Mouse (Mus musculus) forebrain, embryonic 16.5 days (tissue): ENCODE data around the gene Nnmt. TPM values are rescaled to one million over a fixed set of nuclear protein-coding genes. Genes with fewer than 3 reads are reported as not detected.
A peak's percentile ranks its signal among the peaks of the same experiment; 100 is the strongest.

ENCODE experiments used
- ATAC-seq: fragments of 200-750 bp; cut with Nextera tagmentation; 2 replicates; pipeline ENCODE4 v1.8.0; 2017; ENCODE audit warnings: mild to moderate bottlenecking, moderate library complexity
- H3K27ac ChIP-seq: fragments of 300-500 bp; sonication (generic); 2 replicates; pipeline ENCODE4 v1.5.1; 2014; ENCODE audit warnings: low read length, control low read depth
- H3K27me3 ChIP-seq: fragments of 300-500 bp; sonication (generic); replicated peaks from 2 replicates; pipeline ENCODE4 v1.6.1; 2014; ENCODE audit warnings: low read length; ENCODE audit not compliant: control insufficient read depth, insufficient read depth
- H3K36me3 ChIP-seq: fragments of 300-500 bp; sonication (generic); 2 replicates; pipeline ENCODE4 v1.6.1; 2014; ENCODE audit not compliant: control insufficient read depth, insufficient read depth
- H3K4me1 ChIP-seq: fragments of 300-500 bp; sonication (generic); replicated peaks from 2 replicates; pipeline ENCODE4 v1.6.1; 2014; ENCODE audit warnings: low read length; ENCODE audit not compliant: control insufficient read depth, insufficient read depth
- H3K4me2 ChIP-seq: fragments of 300-500 bp; sonication (generic); 2 replicates; pipeline ENCODE4 v1.6.1; 2014; ENCODE audit warnings: mild to moderate bottlenecking, low read length, control low read depth
- H3K4me3 ChIP-seq: fragments of 300-500 bp; sonication (generic); replicated peaks from 2 replicates; pipeline ENCODE4 v1.5.1; 2014; ENCODE audit warnings: mild to moderate bottlenecking, low read length, control low read depth
- H3K9ac ChIP-seq: fragments of 300-500 bp; sonication (generic); replicated peaks from 2 replicates; pipeline ENCODE4 v1.6.1; 2014; ENCODE audit warnings: low read depth, low read length, control low read depth
- H3K9me3 ChIP-seq: fragments of 300-500 bp; sonication (generic); 2 replicates; pipeline ENCODE4 v1.6.1; 2016; ENCODE audit warnings: low read length; ENCODE audit not compliant: control insufficient read depth
- WGBS: fragments of 180-500 bp; shearing (Covaris S2); extraction: QIAGEN DNeasy Blood & Tissue Kit; methylation state at CpG from one replicate; pipeline ENCODE4 v1.1.7; 2014; 5-methylcytosine and 5-hydroxymethylcytosine counted together
- polyA plus RNA-seq: library from polyadenylated mRNA; unstranded; fragments of >200 nt; fragmentation: Nextera tagmentation; extraction: Ambion mirVana; gene quantifications from 2 replicates; pipeline ENCODE4 v1.2.1, GENCODE M21; 2015

Nnmt gene
- polyA plus RNA-seq, 1 experiment from 2014 or later: 1.4 TPM

DNA sequence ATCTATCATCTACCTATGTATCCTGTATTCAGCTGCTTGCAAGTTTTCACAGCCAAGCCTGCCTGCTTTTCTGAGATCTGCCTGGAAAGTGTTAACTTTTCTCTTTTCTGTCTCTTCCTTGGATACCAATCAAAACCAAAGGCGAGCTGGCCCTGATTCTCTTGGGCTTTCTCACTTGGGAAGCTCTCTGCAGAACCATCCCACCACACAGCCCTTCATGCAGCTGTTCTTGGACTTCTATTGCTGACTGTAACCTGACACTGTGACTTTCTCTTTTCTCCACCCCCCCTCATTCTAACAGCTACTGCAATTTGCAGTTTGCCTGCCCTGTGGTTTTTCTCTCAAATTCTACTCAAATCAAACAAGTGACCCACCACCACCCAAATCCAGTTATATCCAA lies 6.1 kb upstream of the Nnmt start:
- H3K36me3 ChIP-seq: no peaks in the 10 kb centered on the region
- H3K4me1 ChIP-seq: no peaks in the 10 kb centered on the region
- H3K27me3 ChIP-seq: no peaks in the 10 kb centered on the region
- H3K4me2 ChIP-seq: no peak overlapping the region
- no peak overlapping the region for H3K27ac ChIP-seq
- no peak overlapping the region for H3K4me3 ChIP-seq
- ATAC-seq: no peak
- H3K9ac ChIP-seq: no peak overlapping the region
- 50% methylated on average over 1 of the region's 1 CpGs for WGBS
- no peaks in the 10 kb centered on the region for H3K9me3 ChIP-seq

DNA sequence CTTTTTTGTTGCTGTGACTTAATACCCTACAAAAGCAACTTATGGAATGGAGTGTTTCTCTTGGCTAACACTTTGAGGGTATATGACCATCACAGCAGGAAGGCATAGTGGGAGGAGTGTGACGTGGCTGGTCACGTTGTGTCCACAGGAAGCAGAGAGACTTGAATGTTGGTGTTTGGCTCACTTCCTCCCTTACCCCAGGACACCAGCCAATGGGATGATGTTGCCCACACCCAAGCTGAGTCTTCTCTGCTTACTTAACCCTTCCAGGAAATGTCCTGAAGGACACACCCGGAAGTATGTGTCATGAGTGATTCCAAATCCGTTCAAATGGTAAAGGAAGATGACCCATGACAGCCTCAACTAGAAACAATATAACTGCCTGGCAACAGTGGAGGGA lies 4.8 kb upstream of the Nnmt start:
- H3K9ac ChIP-seq: no peak overlapping the region
- 86% methylated on average over 4 of the region's 4 CpGs for WGBS
- H3K4me3 ChIP-seq: no peak overlapping the region
- H3K4me1 ChIP-seq: no peaks in the 10 kb centered on the region
- ATAC-seq: no peak
- no peaks in the 10 kb centered on the region for H3K9me3 ChIP-seq
- H3K4me2 ChIP-seq: no peak overlapping the region
- H3K36me3 ChIP-seq: no peaks in the 10 kb centered on the region
- H3K27ac ChIP-seq: no peak overlapping the region
- no peaks in the 10 kb centered on the region for H3K27me3 ChIP-seq

DNA sequence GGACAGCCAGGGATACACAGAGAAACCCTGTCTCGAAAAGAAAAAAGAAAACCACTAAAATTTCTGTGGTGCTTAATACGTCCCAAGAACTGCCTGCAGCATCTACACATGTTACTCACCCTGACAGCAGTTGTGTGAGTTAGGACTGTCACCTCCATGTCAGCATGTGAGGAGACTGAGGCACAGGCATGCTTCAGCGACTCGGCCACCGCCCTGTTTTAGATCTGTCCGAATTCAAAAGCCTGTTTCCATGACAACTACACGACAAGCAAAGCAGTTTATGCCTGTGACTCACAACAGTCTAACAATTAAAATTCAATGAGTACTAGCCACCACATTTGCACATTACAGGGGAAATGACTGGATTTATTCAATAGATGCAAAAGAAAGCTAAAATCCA lies 2.5 kb upstream of the Nnmt start:
- 21% methylated on average over 7 of the region's 7 CpGs for WGBS
- Histone ChIP-seq H3K36me3 (no peaks in the 10 kb centered on the region), H3K4me2 (no peak overlapping the region), H3K9me3 (no peaks in the 10 kb centered on the region), H3K9ac (no peak overlapping the region), H3K27me3 (no peaks in the 10 kb centered on the region), H3K4me3 (no peak overlapping the region), H3K4me1 (no peaks in the 10 kb centered on the region), H3K27ac (no peak overlapping the region)
- ATAC-seq: no peak

DNA sequence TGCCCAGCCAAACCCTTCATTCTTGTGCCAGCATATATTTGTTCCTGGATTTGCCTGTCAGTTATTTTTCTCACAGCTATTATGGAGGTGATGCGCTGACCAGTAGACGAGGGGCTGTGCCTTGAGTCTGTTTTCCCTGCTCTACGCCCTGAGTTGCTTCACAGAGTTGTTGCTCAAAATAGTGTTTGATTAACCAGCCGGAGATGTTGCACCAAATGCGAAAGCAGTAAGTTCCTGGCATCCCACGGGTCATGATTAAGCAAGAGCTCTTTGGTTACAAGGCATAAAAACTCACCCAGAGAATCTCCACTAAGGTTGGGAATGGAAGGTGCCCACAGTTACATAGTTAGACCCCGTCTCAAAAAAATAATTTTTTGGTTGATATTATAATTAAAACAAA lies 1.2 kb upstream of the Nnmt start:
- H3K27ac ChIP-seq: no peak overlapping the region
- no peak overlapping the region for H3K9ac ChIP-seq
- H3K4me3 ChIP-seq: no peak overlapping the region
- H3K36me3 ChIP-seq: no peaks in the 10 kb centered on the region
- WGBS: 73% methylated on average over 7 of the region's 7 CpGs
- no peaks in the 10 kb centered on the region for H3K27me3 ChIP-seq
- no peaks in the 10 kb centered on the region for H3K4me1 ChIP-seq
- H3K9me3 ChIP-seq: no peaks in the 10 kb centered on the region
- no peak overlapping the region for H3K4me2 ChIP-seq
- ATAC-seq: no peak

GRCm38 (mm10) chr9:48605697-48606096 lies 744 bp upstream of the Nnmt start:
- 96% methylated on average over 5 of the region's 5 CpGs for WGBS
- Histone ChIP-seq H3K4me1 (no peaks in the 10 kb centered on the region), H3K27me3 (no peaks in the 10 kb centered on the region), H3K9me3 (no peaks in the 10 kb centered on the region), H3K4me3 (no peak overlapping the region), H3K36me3 (no peaks in the 10 kb centered on the region), H3K4me2 (no peak overlapping the region), H3K9ac (no peak overlapping the region), H3K27ac (no peak overlapping the region)
- ATAC-seq: no peak

DNA sequence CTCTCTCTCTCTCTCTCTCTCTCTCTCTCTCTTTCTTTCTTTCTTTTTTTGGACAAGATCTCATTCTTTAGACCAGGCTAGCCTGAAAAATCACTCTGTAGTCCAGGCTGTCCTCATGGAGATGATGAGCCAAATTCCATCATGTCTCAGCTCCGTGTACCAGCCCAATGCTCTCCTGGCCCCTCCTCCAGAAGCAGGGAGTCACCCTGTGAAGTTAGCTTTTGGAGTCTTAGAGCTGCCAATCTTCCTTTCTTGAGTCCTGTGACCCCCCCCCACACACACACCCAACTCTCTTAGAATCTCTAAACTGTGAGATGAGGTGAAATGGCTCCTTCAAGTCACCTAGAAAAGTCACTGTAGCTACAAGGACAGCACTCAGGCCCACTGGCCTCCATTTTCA lies 727 bp downstream of the Nnmt start:
- Histone ChIP-seq H3K27ac (no peak overlapping the region), H3K4me3 (no peak overlapping the region), H3K4me2 (no peak overlapping the region), H3K27me3 (no peaks in the 10 kb centered on the region), H3K36me3 (no peaks in the 10 kb centered on the region), H3K9me3 (no peaks in the 10 kb centered on the region), H3K9ac (no peak overlapping the region), H3K4me1 (no peaks in the 10 kb centered on the region)
- WGBS: 48% methylated on average over 1 of the region's 1 CpGs
- ATAC-seq: no peak

DNA sequence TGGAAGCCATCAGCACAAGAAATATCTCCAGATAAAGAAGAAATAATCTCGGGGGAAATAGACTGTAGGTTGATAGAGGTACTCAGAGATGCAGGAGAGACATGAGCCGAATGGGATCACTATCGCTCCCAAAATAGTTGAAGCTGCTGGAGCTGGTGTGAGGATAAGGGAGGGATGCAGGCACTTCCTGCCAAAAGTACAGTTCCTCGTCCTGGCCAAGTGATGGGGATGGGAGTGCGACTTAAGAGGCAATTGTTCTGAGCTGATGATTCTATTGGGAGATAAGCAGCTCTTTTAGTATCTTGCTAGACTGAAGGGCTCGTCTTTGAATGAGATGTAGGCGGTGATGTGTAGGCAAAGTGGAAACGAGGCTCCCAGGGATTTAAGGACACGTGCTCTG lies 4.1 kb downstream of the Nnmt start:
- H3K27me3 ChIP-seq: no peaks in the 10 kb centered on the region
- no peak overlapping the region for H3K4me3 ChIP-seq
- no peak for ATAC-seq
- H3K4me1 ChIP-seq: no peaks in the 10 kb centered on the region
- H3K4me2 ChIP-seq: no peak overlapping the region
- 79% methylated on average over 9 of the region's 9 CpGs for WGBS
- H3K9ac ChIP-seq: no peak overlapping the region
- H3K27ac ChIP-seq: no peak overlapping the region
- no peaks in the 10 kb centered on the region for H3K36me3 ChIP-seq
- H3K9me3 ChIP-seq: no peaks in the 10 kb centered on the region

DNA sequence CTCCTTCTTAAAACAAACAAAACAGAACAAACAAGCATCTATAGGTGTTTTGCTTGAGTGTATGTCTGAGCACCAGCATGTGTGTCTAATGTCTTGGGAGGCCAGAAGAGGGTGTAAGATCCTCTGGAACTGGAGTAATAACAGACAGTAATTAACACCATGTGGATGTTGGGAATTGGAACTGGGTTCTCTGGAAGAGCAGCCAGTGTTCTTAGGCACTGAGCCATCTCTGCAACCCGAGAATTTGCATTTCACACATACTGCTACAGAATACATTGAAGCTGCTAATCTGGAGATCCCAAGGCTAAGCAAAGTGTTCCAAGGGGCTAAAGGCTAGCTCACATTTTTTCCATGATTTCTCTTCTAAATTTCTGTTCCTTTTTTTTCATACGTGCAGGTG lies 4.9 kb downstream of the Nnmt start:
- Histone ChIP-seq H3K36me3 (no peaks in the 10 kb centered on the region), H3K4me3 (no peak overlapping the region), H3K4me2 (no peak overlapping the region), H3K27ac (0 out of 2 replicates have a peak overlapping the region, but pooled peaks have one; percentile 24), H3K9ac (no peak overlapping the region), H3K9me3 (no peaks in the 10 kb centered on the region), H3K4me1 (no peaks in the 10 kb centered on the region), H3K27me3 (no peaks in the 10 kb centered on the region)
- no peak for ATAC-seq
- 42% methylated on average over 2 of the region's 2 CpGs for WGBS

DNA sequence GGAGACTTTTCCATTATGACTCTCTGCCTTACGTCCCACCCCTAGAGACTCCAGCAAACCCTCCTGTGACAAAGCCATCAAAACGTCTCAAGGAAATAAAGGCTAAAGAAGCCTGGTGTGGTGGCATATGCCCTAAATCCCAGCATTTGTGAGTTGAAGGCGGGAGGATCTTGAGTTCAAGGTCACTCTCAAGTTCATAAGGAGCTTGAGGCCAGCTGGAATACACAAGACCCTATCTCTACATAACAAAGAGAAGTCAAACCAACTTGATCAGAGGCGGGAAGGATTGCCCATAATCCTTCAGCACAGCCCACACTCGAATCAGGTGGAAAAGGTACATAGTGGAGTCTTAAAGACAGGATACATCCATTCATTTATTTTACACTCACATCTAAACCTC lies 7.5 kb downstream of the Nnmt start:
- H3K4me3 ChIP-seq: no peak overlapping the region
- ATAC-seq: no peak
- WGBS: 83% methylated on average over 5 of the region's 5 CpGs
- H3K36me3 ChIP-seq: no peaks in the 10 kb centered on the region
- H3K27ac ChIP-seq: no peak overlapping the region
- H3K4me1 ChIP-seq: no peaks in the 10 kb centered on the region
- no peaks in the 10 kb centered on the region for H3K9me3 ChIP-seq
- H3K4me2 ChIP-seq: no peak overlapping the region
- no peak overlapping the region for H3K9ac ChIP-seq
- H3K27me3 ChIP-seq: no peaks in the 10 kb centered on the region

DNA sequence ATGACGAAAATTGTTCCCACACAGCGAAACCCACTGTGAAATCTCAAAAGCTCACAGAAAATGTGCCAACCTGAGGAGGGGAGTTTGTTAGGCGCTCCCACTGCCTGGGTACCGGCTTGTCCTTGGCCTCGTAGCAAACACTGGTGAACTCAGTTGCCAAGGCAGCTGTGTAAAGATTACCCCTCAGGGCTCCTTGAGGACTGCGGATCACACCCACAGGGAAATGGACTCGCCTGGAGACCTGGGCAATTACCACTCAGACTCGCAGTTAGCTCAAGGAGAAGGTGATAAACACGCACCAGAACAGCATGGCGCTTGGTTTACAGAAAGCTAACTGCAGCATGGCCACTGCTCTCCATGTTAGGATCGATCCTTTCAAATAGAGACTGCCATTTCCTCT lies 8.0 kb downstream of the Nnmt start:
- no peaks in the 10 kb centered on the region for H3K4me1 ChIP-seq
- H3K9me3 ChIP-seq: no peaks in the 10 kb centered on the region
- ATAC-seq: no peak
- no peak overlapping the region for H3K27ac ChIP-seq
- no peak overlapping the region for H3K4me3 ChIP-seq
- H3K36me3 ChIP-seq: no peaks in the 10 kb centered on the region
- H3K4me2 ChIP-seq: no peak overlapping the region
- H3K27me3 ChIP-seq: no peaks in the 10 kb centered on the region
- WGBS: 47% methylated on average over 11 of the region's 11 CpGs
- no peak overlapping the region for H3K9ac ChIP-seq
